ENCODE assay signal across 11 mouse cellular contexts in the genomic region with DNA sequence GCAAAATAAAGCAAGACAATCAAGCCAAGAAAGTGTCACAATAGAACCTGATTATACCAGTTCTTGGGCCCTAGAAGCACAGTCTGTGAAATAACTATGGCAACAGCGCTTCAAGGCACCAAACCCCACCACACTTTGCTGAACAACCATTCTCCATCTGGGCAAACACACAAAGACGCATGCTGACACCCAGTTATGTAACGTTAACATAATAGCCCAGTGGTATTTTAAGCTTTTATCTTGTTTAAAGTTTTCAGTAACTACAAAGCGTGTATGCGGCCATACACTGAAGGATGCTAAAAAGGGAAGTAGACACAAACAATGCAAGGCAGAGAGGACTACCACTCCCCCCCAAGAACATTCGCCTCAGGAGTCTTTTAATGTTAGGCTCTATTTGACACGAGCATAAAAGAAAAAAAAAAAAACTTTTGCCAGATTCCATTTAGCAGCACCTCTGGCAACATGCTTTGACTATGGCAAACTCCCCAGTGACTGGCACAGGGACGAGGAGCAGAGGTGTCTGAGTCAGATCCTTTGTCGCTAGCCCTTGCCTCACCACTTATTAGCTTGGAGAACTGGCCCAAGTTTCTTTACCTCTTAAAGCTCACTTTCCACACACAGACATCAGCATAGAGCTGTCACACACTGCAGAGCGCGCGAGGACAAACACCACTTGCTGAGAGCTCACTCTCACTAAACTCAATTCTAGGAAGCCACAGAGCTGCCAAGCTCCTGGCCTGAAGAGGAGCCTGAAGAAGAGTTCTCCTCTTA. TPM values are rescaled to one million over a fixed set of nuclear protein-coding genes. Genes with fewer than 3 reads are reported as not detected.
DNase-seq lines count a peak whose midpoint lies in the region; ATAC-seq and TF ChIP-seq lines count a peak whose summit lies in the region.
"Had no signal": no experiment of that assay in that cellular context is flagged by ENCODE, and none has a peak within 500 bp of the region (broad histone marks: within the 10 kb centered on the region; RNA-seq: fewer than 3 reads in every experiment).

No protein-coding gene starts in this region.

- TF ChIP-seq CTCF in midbrain, postnatal 0 days (IDR thresholded peaks at IDR 0.05) = no peak
- no peak for TF ChIP-seq CTCF in cortical plate, adult 2 months (IDR thresholded peaks at IDR 0.05; ENCODE audit: extremely low read depth, insufficient read depth, low read length)
- TF ChIP-seq CTCF in olfactory bulb, adult 2 months (IDR thresholded peaks at IDR 0.05; ENCODE audit: insufficient read depth, low read depth, low read length) = no peak

- no peak for DNase-seq in hindbrain, embryonic 14.5 days (ENCODE audit: low spot score)
- DNase-seq in midbrain, postnatal 0 days (ENCODE audit: low spot score) = peak; percentile 26
- DNase-seq in midbrain, embryonic 10.5 days (ENCODE audit: low spot score) = no peak
- DNase-seq in spleen, postnatal 36 days (ENCODE audit: low spot score in 2 of 2) = no peak

- 0 out of 2 replicates have a peak, but pooled peaks cover 6% of the 10 kb centered on the region for H3K27me3 ChIP-seq in hindbrain, embryonic 14.5 days (ENCODE audit: control insufficient read depth, insufficient read depth, low read length)
- H3K27me3 ChIP-seq in hindbrain, embryonic 12.5 days = no peaks in the 10 kb centered on the region; the same call in 1 of the 2 replicates
- H3K27me3 ChIP-seq in midbrain, postnatal 0 days (ENCODE audit: insufficient read depth, low read length) = no peaks in the 10 kb centered on the region
- H3K27me3 ChIP-seq in midbrain, embryonic 10.5 days (ENCODE audit: low read depth, poor library complexity, severe bottlenecking) = peaks cover 32% of the 10 kb centered on the region
- H3K27me3 ChIP-seq in kidney, embryonic 15.5 days = no peaks in the 10 kb centered on the region
- H3K27me3 ChIP-seq: limb, embryonic 12.5 days; stomach, embryonic 15.5 days had no signal

- H3K4me1 ChIP-seq in hindbrain, embryonic 14.5 days (replicated peaks; ENCODE audit: control insufficient read depth, insufficient read depth, low read length) = peaks cover 7% of the 10 kb centered on the region
- H3K4me1 ChIP-seq in hindbrain, embryonic 12.5 days = no peaks in the 10 kb centered on the region
- H3K4me1 ChIP-seq in midbrain, postnatal 0 days (ENCODE audit: insufficient read depth, low read length) = no peaks in the 10 kb centered on the region
- H3K4me1 ChIP-seq in midbrain, embryonic 10.5 days = peaks cover 3% of the 10 kb centered on the region; the same call in 1 of the 2 replicates
- H3K4me1 ChIP-seq in cortical plate, adult 2 months (ENCODE audit: control insufficient read depth, insufficient read depth, low read length) = peaks cover 18% of the 10 kb centered on the region
- peaks cover 24% of the 10 kb centered on the region for H3K4me1 ChIP-seq in olfactory bulb, adult 2 months (ENCODE audit: control insufficient read depth, insufficient read depth, low read length)
- peaks cover 30% of the 10 kb centered on the region for H3K4me1 ChIP-seq in kidney, embryonic 15.5 days

- 53% methylated on average over 12 of the region's 12 CpGs for WGBS in hindbrain, embryonic 14.5 days
- 65% methylated on average over 12 of the region's 12 CpGs for WGBS in hindbrain, embryonic 12.5 days
- WGBS in midbrain, postnatal 0 days = 41% methylated on average over 12 of the region's 12 CpGs
- WGBS in midbrain, embryonic 10.5 days = 76% methylated on average over 12 of the region's 12 CpGs
- 19% methylated on average over 12 of the region's 12 CpGs for WGBS in olfactory bulb, adult 2 months
- WGBS in kidney, embryonic 15.5 days = 81% methylated on average over 12 of the region's 12 CpGs

- no peak; the same call in 1 of the 2 replicates for ATAC-seq in hindbrain, embryonic 14.5 days (ENCODE audit: low FRiP score)
- no peak for ATAC-seq in hindbrain, embryonic 12.5 days (ENCODE audit: low FRiP score)
- peak; percentile 49 for ATAC-seq in midbrain, postnatal 0 days (ENCODE audit: low FRiP score)
- ATAC-seq in kidney, embryonic 15.5 days (replicated peaks; ENCODE audit: low FRiP score) = no peak
- ATAC-seq: midbrain, embryonic 13.5 days had no signal

- peak overlapping the region; percentile 26; the same call in 1 of the 2 replicates for H3K27ac ChIP-seq in hindbrain, embryonic 14.5 days
- H3K27ac ChIP-seq in hindbrain, embryonic 12.5 days = no peak overlapping the region
- peak overlapping the region; percentile 20; the same call in 1 of the 2 replicates for H3K27ac ChIP-seq in midbrain, postnatal 0 days (ENCODE audit: low read depth, low read length)
- no peak overlapping the region for H3K27ac ChIP-seq in midbrain, embryonic 10.5 days (replicated peaks)
- 0 out of 2 replicates have a peak overlapping the region, but pooled peaks have one; percentile 45 for H3K27ac ChIP-seq in cortical plate, adult 2 months (ENCODE audit: insufficient read depth, low read length)
- peak overlapping the region; percentile 70 for H3K27ac ChIP-seq in olfactory bulb, adult 2 months (ENCODE audit: insufficient read depth, low read depth, low read length)
- H3K27ac ChIP-seq in kidney, embryonic 15.5 days = no peak overlapping the region
- H3K27ac ChIP-seq: limb, embryonic 12.5 days; midbrain, embryonic 13.5 days; stomach, embryonic 15.5 days had no signal

- no peaks in the 10 kb centered on the region for H3K36me3 ChIP-seq in hindbrain, embryonic 14.5 days (replicated peaks; ENCODE audit: control insufficient read depth, insufficient read depth)
- H3K36me3 ChIP-seq in hindbrain, embryonic 12.5 days = no peaks in the 10 kb centered on the region
- H3K36me3 ChIP-seq in midbrain, postnatal 0 days (ENCODE audit: insufficient read depth, low read length) = no peaks in the 10 kb centered on the region
- no peaks in the 10 kb centered on the region for H3K36me3 ChIP-seq in midbrain, embryonic 10.5 days
- H3K36me3 ChIP-seq in kidney, embryonic 15.5 days = no peaks in the 10 kb centered on the region
- H3K36me3 ChIP-seq: limb, embryonic 12.5 days; midbrain, embryonic 13.5 days; stomach, embryonic 15.5 days had no signal

- H3K4me2 ChIP-seq in hindbrain, embryonic 14.5 days (replicated peaks) = no peak overlapping the region
- no peak overlapping the region for H3K4me2 ChIP-seq in hindbrain, embryonic 12.5 days (replicated peaks)
- no peak overlapping the region for H3K4me2 ChIP-seq in midbrain, postnatal 0 days (ENCODE audit: low read depth, low read length, poor library complexity, severe bottlenecking)
- no peak overlapping the region for H3K4me2 ChIP-seq in kidney, embryonic 15.5 days
- H3K4me2 ChIP-seq: limb, embryonic 12.5 days; midbrain, embryonic 13.5 days; stomach, embryonic 15.5 days had no signal

- H3K4me3 ChIP-seq in hindbrain, embryonic 14.5 days (replicated peaks; ENCODE audit: low read length) = no peak overlapping the region
- no peak overlapping the region for H3K4me3 ChIP-seq in hindbrain, embryonic 12.5 days
- H3K4me3 ChIP-seq in midbrain, postnatal 0 days (ENCODE audit: low read depth, low read length) = no peak overlapping the region
- no peak overlapping the region for H3K4me3 ChIP-seq in midbrain, embryonic 10.5 days
- no peak overlapping the region for H3K4me3 ChIP-seq in cortical plate, adult 2 months (ENCODE audit: insufficient read depth, low read length)
- no peak overlapping the region for H3K4me3 ChIP-seq in olfactory bulb, adult 2 months (ENCODE audit: insufficient read depth, low read depth, low read length)
- H3K4me3 ChIP-seq in kidney, embryonic 15.5 days (replicated peaks) = no peak overlapping the region
- H3K4me3 ChIP-seq: limb, embryonic 12.5 days; midbrain, embryonic 13.5 days; stomach, embryonic 15.5 days had no signal

- H3K9me3 ChIP-seq in hindbrain, embryonic 14.5 days (ENCODE audit: control insufficient read depth, low read length) = no peaks in the 10 kb centered on the region
- H3K9me3 ChIP-seq in hindbrain, embryonic 12.5 days (replicated peaks) = no peaks in the 10 kb centered on the region
- H3K9me3 ChIP-seq in midbrain, postnatal 0 days (ENCODE audit: low read length) = no peaks in the 10 kb centered on the region
- H3K9me3 ChIP-seq in midbrain, embryonic 10.5 days (replicated peaks) = no peaks in the 10 kb centered on the region
- no peaks in the 10 kb centered on the region for H3K9me3 ChIP-seq in kidney, embryonic 15.5 days (replicated peaks)
- H3K9me3 ChIP-seq: limb, embryonic 12.5 days; midbrain, embryonic 13.5 days; stomach, embryonic 15.5 days had no signal

- no peak overlapping the region for H3K9ac ChIP-seq in hindbrain, embryonic 14.5 days
- no peak overlapping the region for H3K9ac ChIP-seq in hindbrain, embryonic 12.5 days
- no peak overlapping the region for H3K9ac ChIP-seq in midbrain, postnatal 0 days (replicated peaks; ENCODE audit: low read length, poor library complexity, severe bottlenecking)
- no peak overlapping the region for H3K9ac ChIP-seq in kidney, embryonic 15.5 days
- H3K9ac ChIP-seq: limb, embryonic 12.5 days; midbrain, embryonic 13.5 days; stomach, embryonic 15.5 days had no signal

- TF ChIP-seq POLR2A in cortical plate, adult 2 months (IDR thresholded peaks at IDR 0.05; ENCODE audit: extremely low read depth, insufficient read depth, low read length) = no peak
- TF ChIP-seq POLR2A in olfactory bulb, adult 2 months (IDR thresholded peaks at IDR 0.05; ENCODE audit: insufficient read depth, low read depth, low read length) = no peak

RNA-seq across cellular contexts. Expression of a gene that starts 6.6 kb away (rescaled TPM):
- 38.0 and 43.3 TPM in 2 replicates for polyA plus RNA-seq in hindbrain, embryonic 14.5 days (2014; fragmentation: Nextera tagmentation; extraction: Ambion mirVana)
- polyA plus RNA-seq in hindbrain, embryonic 12.5 days (2016; fragmentation: Nextera tagmentation; extraction: Ambion mirVana) = 18.5 and 21.4 TPM in 2 replicates
- total RNA-seq in midbrain, postnatal 0 days (2014; rRNA removed) = 58.5 and 79.3 TPM in 2 replicates
- polyA plus RNA-seq in midbrain, postnatal 0 days (2015; fragmentation: Nextera tagmentation; extraction: Ambion mirVana) = 38.5 and 47.0 TPM in 2 replicates
- 3.5 and 4.9 TPM in 2 replicates for polyA plus RNA-seq in midbrain, embryonic 10.5 days (2016; fragmentation: Nextera tagmentation; extraction: Ambion mirVana)
- polyA plus RNA-seq in cortical plate, adult 2 months (2012; rRNA removed) = 32.1 and 34.1 TPM in 2 replicates
- polyA plus RNA-seq in olfactory bulb, adult 2 months (2012; ENCODE audit: insufficient read depth, insufficient read length, low replicate concordance, missing spikeins) = not detected in 2 replicates
- 14.5 and 18.5 TPM in 2 replicates for polyA plus RNA-seq in kidney, embryonic 15.5 days (2015; fragmentation: Nextera tagmentation; extraction: Ambion mirVana)

Comparison
In these comparisons a context has a peak if more than half of its experiments do, and no peak if none do; other contexts are left out.
1. H3K27ac ChIP-seq: peak in hindbrain, embryonic 14.5 days (single experiment), midbrain, postnatal 0 days (single experiment), cortical plate, adult 2 months (single experiment) and olfactory bulb, adult 2 months (single experiment); none in hindbrain, embryonic 12.5 days (single experiment), midbrain, embryonic 10.5 days (single experiment) and kidney, embryonic 15.5 days (single experiment).